Mouse (Mus musculus) hindbrain, postnatal 0 days (tissue): Measurements from ENCODE around the gene Tfcp2. TPM values are rescaled to one million over a fixed set of nuclear protein-coding genes. Genes with fewer than 3 reads are reported as not detected.
"Not testable (repeated sequence)": the region's sequence is repeated elsewhere in the genome, so short reads cannot be mapped to it uniquely, and the experiment has no call there.

Source experiments
- ATAC-seq: fragments of 200-750 bp; cut with Nextera tagmentation; 2 replicates; pipeline ENCODE4 v1.8.0; 2017; ENCODE audit warnings: mild to moderate bottlenecking, moderate TSS enrichment, moderate library complexity
- DNase-seq: peaks from one replicate; pipeline ENCODE4 v3.0.0-alpha.2; 2015; ENCODE audit warnings: low spot score
- H3K27ac ChIP-seq: fragments of 300-500 bp; sonication (generic); 2 replicates; pipeline ENCODE4 v1.5.1; 2014; ENCODE audit warnings: mild to moderate bottlenecking
- H3K27me3 ChIP-seq: fragments of 300-500 bp; sonication (generic); 2 replicates; pipeline ENCODE4 v1.6.1; 2014; ENCODE audit warnings: low read length, mixed read lengths; ENCODE audit not compliant: insufficient read depth
- H3K36me3 ChIP-seq: fragments of 300-500 bp; sonication (generic); 2 replicates; pipeline ENCODE4 v1.6.1; 2014; ENCODE audit warnings: low read length, mixed read lengths; ENCODE audit not compliant: insufficient read depth
- H3K4me1 ChIP-seq: fragments of 300-500 bp; sonication (generic); 2 replicates; pipeline ENCODE4 v1.6.1; 2014; ENCODE audit warnings: antibody characterized with exemption, low read length, mixed read lengths; ENCODE audit not compliant: insufficient read depth
- H3K4me2 ChIP-seq: fragments of 300-500 bp; sonication (generic); 2 replicates; pipeline ENCODE4 v1.6.1; 2014; ENCODE audit warnings: low read depth, mild to moderate bottlenecking, low read length, moderate library complexity, mixed read lengths
- H3K4me3 ChIP-seq: fragments of 300-500 bp; sonication (generic); 2 replicates; pipeline ENCODE4 v1.5.1; 2014; ENCODE audit warnings: low read length
- H3K9ac ChIP-seq: fragments of 300-500 bp; sonication (generic); replicated peaks from 2 replicates; pipeline ENCODE4 v1.6.1; 2014; ENCODE audit warnings: mild to moderate bottlenecking, low read length, moderate library complexity, mixed read lengths
- H3K9me3 ChIP-seq: fragments of 300-500 bp; sonication (generic); 2 replicates; pipeline ENCODE4 v1.6.1; 2016; ENCODE audit warnings: low read length, mixed read lengths
- CTCF ChIP-seq: IDR thresholded peaks from 2 replicates; pipeline ENCODE4 v1.5.1; 2016; ENCODE audit warnings: antibody characterized with exemption, control low read depth, low read depth
- WGBS: fragments of 180-500 bp; shearing (Covaris S2); extraction: QIAGEN DNeasy Blood & Tissue Kit; methylation state at CpG from one replicate; pipeline ENCODE4 v1.1.7; 2014; 5-methylcytosine and 5-hydroxymethylcytosine counted together
- polyA plus RNA-seq: library from polyadenylated mRNA; unstranded; fragments of >200 nt; fragmentation: Nextera tagmentation; extraction: Ambion mirVana; gene quantifications from 2 replicates; pipeline ENCODE4 v1.2.1, GENCODE M21; 2015
- total RNA-seq: library from RNA; depleted of rRNA; stranded (reverse); fragments of >200 nt; gene quantifications from 2 replicates; pipeline ENCODE4 v1.2.3, GENCODE M21; 2014

Gene Tfcp2
- total and polyA plus RNA-seq, 2 experiments from 2014 or later, result 27.1 to 34.9 TPM

DNA sequence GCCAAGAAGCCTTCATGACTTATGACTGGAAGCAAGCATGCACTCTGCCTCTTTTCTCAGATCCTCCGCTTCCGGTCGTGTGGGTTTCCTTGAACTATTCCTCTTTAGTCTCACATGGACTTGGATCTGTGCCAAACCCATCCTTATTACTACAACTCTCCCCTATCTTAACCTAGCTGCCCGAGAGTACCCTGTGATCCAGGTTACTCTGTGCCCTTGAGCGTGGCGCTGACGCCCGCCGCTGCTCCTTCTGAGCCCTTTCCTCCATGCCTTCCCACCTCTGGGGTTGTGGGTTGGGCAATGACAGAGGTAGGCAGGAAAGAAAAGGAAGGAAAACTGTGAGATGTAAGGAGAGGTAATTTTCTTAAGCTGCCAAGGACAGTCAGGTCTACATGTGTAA, 59.8 kb downstream of the Tfcp2 start:
- Histone ChIP-seq H3K4me2 (peak overlapping the region; percentile 72; the same call in 1 of the 2 replicates), H3K36me3 (peaks cover 17% of the 10 kb centered on the region; the same call in 1 of the 2 replicates), H3K27me3 (no peaks in the 10 kb centered on the region), H3K4me3 (no peak overlapping the region), H3K9ac (no peak overlapping the region), H3K27ac (no peak overlapping the region), H3K4me1 (peaks cover 7% of the 10 kb centered on the region; the same call in 1 of the 2 replicates), H3K9me3 (no peaks in the 10 kb centered on the region)
- ATAC-seq, result no peak
- peak; percentile 47 for DNase-seq
- no peak for TF ChIP-seq CTCF
- 56% methylated on average over 9 of the region's 9 CpGs for WGBS

DNA sequence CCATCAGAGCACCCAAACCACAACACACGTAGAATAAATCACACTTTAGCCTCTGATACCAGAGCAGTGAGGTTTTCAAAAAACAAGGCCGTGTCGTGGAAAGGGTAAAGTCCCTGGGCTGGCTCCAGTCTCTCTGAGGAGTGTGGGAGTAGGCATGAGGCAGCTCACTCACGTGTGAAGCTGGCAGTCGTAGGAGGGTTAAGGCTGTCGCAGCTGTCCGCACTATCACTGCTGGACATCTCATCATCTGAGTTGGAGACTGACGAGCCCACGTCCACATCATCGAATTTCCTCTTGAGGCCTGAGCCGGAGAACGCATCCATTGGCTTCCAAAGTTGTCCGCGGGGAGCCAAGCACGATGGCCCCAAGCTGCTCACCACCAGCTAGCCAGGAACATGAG, 62.5 kb downstream of the Tfcp2 start:
- no peaks in the 10 kb centered on the region for H3K9me3 ChIP-seq
- H3K36me3 ChIP-seq, result peaks cover 40% of the 10 kb centered on the region
- H3K4me1 ChIP-seq, result peaks cover 7% of the 10 kb centered on the region; the same call in 1 of the 2 replicates
- H3K27ac ChIP-seq, result no peak overlapping the region
- 73% methylated on average over 15 of the region's 15 CpGs for WGBS
- H3K4me2 ChIP-seq, result no peak overlapping the region
- TF ChIP-seq CTCF, result no peak
- H3K27me3 ChIP-seq, result no peaks in the 10 kb centered on the region
- no peak for DNase-seq
- no peak overlapping the region for H3K9ac ChIP-seq
- no peak overlapping the region for H3K4me3 ChIP-seq
- no peak for ATAC-seq

DNA sequence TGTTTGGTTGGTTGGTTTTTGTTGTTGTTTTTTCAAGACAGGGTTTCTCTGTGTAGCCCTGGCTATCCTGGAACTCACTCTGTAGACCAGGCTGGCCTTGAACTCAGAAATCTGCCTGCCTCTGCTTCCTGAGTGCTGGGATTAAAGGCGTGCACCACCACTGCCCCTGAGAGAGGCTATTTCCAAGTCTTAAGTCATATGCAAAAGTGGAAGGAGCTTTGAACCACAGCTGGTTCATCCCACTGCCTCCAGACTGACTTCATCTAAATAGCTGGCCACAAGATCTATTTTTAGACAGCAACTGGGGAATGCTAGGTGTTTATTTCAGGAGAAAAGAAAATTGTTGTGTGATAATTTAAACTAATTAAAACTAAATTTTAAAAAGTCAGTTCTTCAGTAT, 63.5 kb downstream of the Tfcp2 start:
- not testable (repeated sequence) for DNase-seq, H3K4me2 ChIP-seq, H3K9me3 ChIP-seq, H3K27ac ChIP-seq, H3K27me3 ChIP-seq, H3K9ac ChIP-seq, H3K4me1 ChIP-seq, ATAC-seq, H3K4me3 ChIP-seq
- 95% methylated on average over 1 of the region's 1 CpGs for WGBS
- H3K36me3 ChIP-seq, result peaks cover 49% of the 10 kb centered on the region

DNA sequence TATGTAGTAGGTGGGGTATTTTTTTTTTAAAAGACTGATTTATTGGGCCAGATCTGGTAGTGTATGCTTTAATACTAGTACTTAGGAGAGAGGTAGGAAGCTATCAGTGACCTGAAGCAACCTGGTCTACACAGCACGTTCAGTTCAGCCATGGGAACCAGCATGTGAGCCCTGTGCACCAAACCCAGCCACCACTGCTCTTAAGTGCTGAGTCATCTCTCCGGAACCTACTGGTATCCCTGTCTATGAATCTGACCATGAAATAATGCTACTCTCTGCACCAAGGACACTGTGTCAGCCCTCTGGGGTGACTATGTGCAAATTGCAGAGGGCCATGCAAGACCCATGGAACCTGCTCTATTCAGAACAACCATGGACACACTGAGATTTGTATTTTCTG, 64.8 kb downstream of the Tfcp2 start:
- H3K4me2 ChIP-seq, result no peak overlapping the region
- no peak for ATAC-seq
- no peak for DNase-seq
- H3K27ac ChIP-seq, result no peak overlapping the region
- no peak overlapping the region for H3K9ac ChIP-seq
- H3K9me3 ChIP-seq, result no peaks in the 10 kb centered on the region
- no peak overlapping the region for H3K4me3 ChIP-seq
- no peak for TF ChIP-seq CTCF
- peaks cover 2% of the 10 kb centered on the region; the same call in 1 of the 2 replicates for H3K4me1 ChIP-seq
- H3K27me3 ChIP-seq, result no peaks in the 10 kb centered on the region
- 85% methylated on average over 2 of the region's 2 CpGs for WGBS
- H3K36me3 ChIP-seq, result peaks cover 55% of the 10 kb centered on the region

DNA sequence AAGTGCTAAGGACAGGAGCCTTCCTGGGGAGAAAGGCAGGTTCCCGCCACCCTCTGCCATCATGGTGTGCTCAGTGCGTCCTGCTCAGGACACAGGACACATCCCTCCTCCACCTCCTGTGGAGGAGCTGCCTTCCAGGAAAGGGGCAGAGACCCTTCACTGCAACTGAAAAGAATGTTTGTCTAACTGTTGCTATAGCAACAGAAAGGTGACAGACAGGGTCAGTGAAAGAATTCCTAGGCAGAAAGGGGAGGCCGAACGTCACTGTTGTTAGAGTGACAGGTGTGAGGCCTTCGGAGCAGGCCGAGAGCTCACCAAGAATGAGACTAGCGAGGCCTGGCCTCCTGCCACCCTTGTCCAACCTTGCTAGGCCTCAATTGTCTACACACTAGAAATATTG, 65.4 kb downstream of the Tfcp2 start:
- Histone ChIP-seq H3K4me3 (no peak overlapping the region), H3K27me3 (no peaks in the 10 kb centered on the region), H3K36me3 (peaks cover 61% of the 10 kb centered on the region), H3K27ac (no peak overlapping the region), H3K9ac (no peak overlapping the region), H3K9me3 (no peaks in the 10 kb centered on the region), H3K4me1 (no peaks in the 10 kb centered on the region), H3K4me2 (no peak overlapping the region)
- no peak for TF ChIP-seq CTCF
- WGBS, result 12% methylated on average over 7 of the region's 7 CpGs
- ATAC-seq (no peak), DNase-seq (no peak)

DNA sequence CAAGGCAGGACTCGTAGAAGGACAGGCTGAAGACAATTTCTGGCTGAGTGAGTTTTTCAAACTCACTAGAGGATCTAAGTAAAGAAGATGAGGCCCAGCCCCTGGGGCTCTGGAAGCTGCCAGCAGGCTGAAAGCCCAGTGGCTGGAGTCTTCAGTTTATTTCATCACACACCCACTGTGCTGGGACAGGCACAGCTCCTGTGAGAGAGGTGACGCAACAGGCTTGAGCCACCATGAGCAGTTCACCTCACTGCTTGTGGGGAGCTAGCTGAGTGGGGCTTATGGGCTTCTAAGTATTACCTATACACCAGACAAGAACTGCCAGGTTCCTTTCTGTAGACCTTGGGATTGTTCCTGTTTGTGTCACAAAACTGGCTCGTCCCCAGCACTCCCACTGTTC, 66.2 kb downstream of the Tfcp2 start:
- Histone ChIP-seq H3K9me3 (no peaks in the 10 kb centered on the region), H3K27me3 (no peaks in the 10 kb centered on the region), H3K27ac (no peak overlapping the region), H3K4me2 (no peak overlapping the region), H3K9ac (no peak overlapping the region), H3K4me3 (no peak overlapping the region), H3K4me1 (no peaks in the 10 kb centered on the region), H3K36me3 (peaks cover 69% of the 10 kb centered on the region)
- ATAC-seq, result no peak
- 67% methylated on average over 3 of the region's 3 CpGs for WGBS
- no peak for DNase-seq
- no peak for TF ChIP-seq CTCF

DNA sequence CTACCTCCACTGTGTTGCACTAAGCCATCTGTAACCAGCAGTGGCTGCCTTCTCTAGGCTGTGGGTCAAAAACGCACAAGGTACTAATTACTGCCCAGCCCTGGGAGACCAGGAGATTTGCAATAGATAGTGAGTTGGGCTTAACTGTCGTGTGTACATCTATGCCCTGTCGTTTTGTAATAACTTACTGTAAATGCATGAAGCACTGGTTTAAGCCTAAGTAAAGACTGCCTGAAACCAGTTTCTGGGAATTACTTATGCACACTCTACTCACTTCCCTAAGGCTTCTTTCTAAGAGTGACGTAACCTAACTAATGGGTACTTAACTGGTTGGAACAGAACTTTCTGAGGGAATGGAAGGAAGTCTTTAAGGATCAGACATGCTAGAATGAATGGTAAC, 72.9 kb downstream of the Tfcp2 start:
- Histone ChIP-seq H3K27me3 (no peaks in the 10 kb centered on the region), H3K27ac (no peak overlapping the region), H3K4me2 (no peak overlapping the region), H3K9ac (no peak overlapping the region), H3K9me3 (no peaks in the 10 kb centered on the region), H3K4me1 (no peaks in the 10 kb centered on the region), H3K36me3 (peaks cover 87% of the 10 kb centered on the region), H3K4me3 (no peak overlapping the region)
- TF ChIP-seq CTCF, result no peak
- DNase-seq (no peak), ATAC-seq (no peak)
- WGBS, result 81% methylated on average over 4 of the region's 4 CpGs
